Mouse (Mus musculus): ENCODE measurements around the gene Gnb3.
A peak's percentile ranks its signal among the peaks of the same experiment; 100 is the strongest.

Gene Gnb3

GRCm38 (mm10) chr6:124828868-124829798 lies 10.9 kb downstream of the Gnb3 start, which contains the start of the genes Usp5 and Cdca3:
Gene Usp5, minus strand, starts transcription at chr6:124829484.
Gene Cdca3, plus strand, starts transcription at chr6:124829547.
- TF ChIP-seq POU5F1 (IDR thresholded peaks at IDR 0.05; ENCODE audit: borderline replicate concordance, low read length) (no peak), CTCF (conservative IDR thresholded peaks at IDR 0.05; ENCODE audit: low read length) (no peak), NANOG (IDR thresholded peaks at IDR 0.05; ENCODE audit: borderline replicate concordance, low read length) (peak; percentile 41; the same call in 1 of the 2 replicates)
- Histone ChIP-seq H3K4me1 (replicated peaks; ENCODE audit: low read depth, low read length) (peaks cover 55% of the 10 kb centered on the region), H3K27me3 (ENCODE audit: insufficient read depth, low read length) (no peaks in the 10 kb centered on the region), H3K9me3 (ENCODE audit: low read length) (no peaks in the 10 kb centered on the region), H3K36me3 (ENCODE audit: insufficient read depth, low read length) (peaks cover 66% of the 10 kb centered on the region), H3K4me3 (replicated peaks; ENCODE audit: low read length) (peak within 1 kb of the TSS; percentile 98)

DNA sequence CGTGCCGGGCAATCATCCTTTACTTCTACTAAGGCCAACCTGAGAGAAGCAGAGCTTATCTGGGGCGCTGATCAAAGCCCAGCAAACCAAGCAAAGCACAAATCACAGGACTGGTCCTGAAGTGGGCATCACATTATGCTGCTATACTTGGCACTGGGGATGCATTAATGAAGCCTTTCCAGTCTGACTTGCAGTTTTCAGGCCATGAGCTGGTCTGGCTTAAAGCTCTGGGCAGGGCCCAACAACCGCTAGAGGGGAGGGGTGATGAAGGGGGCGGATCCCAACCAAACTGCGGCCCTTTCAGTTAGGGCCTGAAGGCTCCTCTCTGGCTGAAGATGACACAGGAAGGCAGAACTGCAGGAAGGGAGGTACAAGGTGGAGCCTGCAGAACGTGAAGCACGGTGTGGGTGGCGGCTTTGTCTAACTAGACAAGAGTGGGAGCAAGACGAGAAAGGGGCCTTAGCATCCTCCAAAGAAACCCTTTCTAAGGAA lies 11.9 kb downstream of the Gnb3 start:
- no peak for TF ChIP-seq NANOG (IDR thresholded peaks at IDR 0.05; ENCODE audit: borderline replicate concordance, low read length)
- TF ChIP-seq CTCF (conservative IDR thresholded peaks at IDR 0.05; ENCODE audit: low read length), result no peak
- no peak for TF ChIP-seq POU5F1 (IDR thresholded peaks at IDR 0.05; ENCODE audit: borderline replicate concordance, low read length)
- Histone ChIP-seq H3K9me3 (ENCODE audit: low read length) (no peaks in the 10 kb centered on the region), H3K27me3 (ENCODE audit: insufficient read depth, low read length) (no peaks in the 10 kb centered on the region), H3K4me3 (replicated peaks; ENCODE audit: low read length) (peak overlapping the region; percentile 98), H3K36me3 (ENCODE audit: insufficient read depth, low read length) (peaks cover 66% of the 10 kb centered on the region), H3K4me1 (replicated peaks; ENCODE audit: low read depth, low read length) (peaks cover 47% of the 10 kb centered on the region)

GRCm38 (mm10) chr6:124822049-124822448 lies 18.0 kb downstream of the Gnb3 start:
- H3K4me3 ChIP-seq (replicated peaks; ENCODE audit: low read length), result no peak overlapping the region
- H3K36me3 ChIP-seq (ENCODE audit: insufficient read depth, low read length), result peaks cover 100% of the 10 kb centered on the region
- no peaks in the 10 kb centered on the region for H3K27me3 ChIP-seq (ENCODE audit: insufficient read depth, low read length)
- peaks cover 21% of the 10 kb centered on the region for H3K4me1 ChIP-seq (replicated peaks; ENCODE audit: low read depth, low read length)
- no peaks in the 10 kb centered on the region for H3K9me3 ChIP-seq (ENCODE audit: low read length)
- TF ChIP-seq POU5F1 (IDR thresholded peaks at IDR 0.05; ENCODE audit: borderline replicate concordance, low read length) (no peak), NANOG (IDR thresholded peaks at IDR 0.05; ENCODE audit: borderline replicate concordance, low read length) (no peak), CTCF (conservative IDR thresholded peaks at IDR 0.05; ENCODE audit: low read length) (no peak)

- Histone ChIP-seq H3K4me3 (replicated peaks; ENCODE audit: low read length) (no peak overlapping the region), H3K9me3 (ENCODE audit: low read length) (no peaks in the 10 kb centered on the region), H3K36me3 (ENCODE audit: insufficient read depth, low read length) (peaks cover 100% of the 10 kb centered on the region), H3K4me1 (replicated peaks; ENCODE audit: low read depth, low read length) (peaks cover 16% of the 10 kb centered on the region), H3K27me3 (ENCODE audit: insufficient read depth, low read length) (no peaks in the 10 kb centered on the region)
- TF ChIP-seq NANOG (IDR thresholded peaks at IDR 0.05; ENCODE audit: borderline replicate concordance, low read length) (no peak), POU5F1 (IDR thresholded peaks at IDR 0.05; ENCODE audit: borderline replicate concordance, low read length) (no peak), CTCF (conservative IDR thresholded peaks at IDR 0.05; ENCODE audit: low read length) (no peak)
Measured at GRCm38 (mm10) chr6:124820891-124821290, 19.2 kb downstream of the Gnb3 start.

DNA sequence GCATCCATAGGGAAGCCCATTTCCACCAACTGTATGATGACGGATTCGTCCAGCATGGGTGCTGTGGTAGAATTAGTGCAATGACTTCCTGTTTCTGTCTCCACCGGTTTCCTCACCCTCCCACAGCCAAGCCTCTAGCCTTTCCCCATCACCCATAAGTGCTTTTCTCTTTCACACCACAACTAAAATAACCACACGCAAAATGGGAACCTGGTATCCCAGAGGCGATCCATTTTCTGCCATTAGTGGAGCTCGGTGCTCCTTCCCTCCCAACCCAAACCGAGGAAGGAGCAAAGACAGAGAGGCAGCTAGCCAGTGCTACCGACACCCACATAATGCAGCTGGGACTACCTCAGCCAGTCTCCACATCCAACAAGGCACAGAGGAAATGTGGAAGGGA lies 22.1 kb downstream of the Gnb3 start:
- Histone ChIP-seq H3K27me3 (ENCODE audit: insufficient read depth, low read length) (no peaks in the 10 kb centered on the region), H3K4me1 (replicated peaks; ENCODE audit: low read depth, low read length) (peaks cover 33% of the 10 kb centered on the region), H3K36me3 (ENCODE audit: insufficient read depth, low read length) (peaks cover 85% of the 10 kb centered on the region), H3K9me3 (ENCODE audit: low read length) (no peaks in the 10 kb centered on the region), H3K4me3 (replicated peaks; ENCODE audit: low read length) (no peak overlapping the region)
- no peak for TF ChIP-seq NANOG (IDR thresholded peaks at IDR 0.05; ENCODE audit: borderline replicate concordance, low read length)
- TF ChIP-seq POU5F1 (IDR thresholded peaks at IDR 0.05; ENCODE audit: borderline replicate concordance, low read length), result no peak
- no peak for TF ChIP-seq CTCF (conservative IDR thresholded peaks at IDR 0.05; ENCODE audit: low read length)

DNA sequence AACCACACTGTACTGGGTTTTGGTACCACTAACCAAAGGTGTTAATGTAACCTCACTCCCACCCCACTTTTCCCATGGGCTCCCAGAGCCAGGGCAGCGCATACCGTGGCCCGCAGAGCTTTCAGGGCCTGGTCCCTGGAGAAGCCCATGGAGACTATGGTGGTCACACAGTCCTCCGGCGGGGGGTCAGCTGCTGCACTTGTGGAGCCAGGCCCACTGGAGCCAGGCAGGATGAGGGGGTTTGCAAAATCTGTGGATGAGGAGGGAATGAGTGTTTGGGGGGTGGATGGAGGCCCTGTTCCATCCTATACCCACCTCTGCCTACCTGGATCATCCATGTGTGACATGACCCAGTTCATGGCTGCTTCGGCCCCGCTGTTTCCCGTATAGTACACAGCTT lies 22.5 kb downstream of the Gnb3 start:
- Histone ChIP-seq H3K4me1 (replicated peaks; ENCODE audit: low read depth, low read length) (peaks cover 37% of the 10 kb centered on the region), H3K4me3 (replicated peaks; ENCODE audit: low read length) (no peak overlapping the region), H3K9me3 (ENCODE audit: low read length) (no peaks in the 10 kb centered on the region), H3K36me3 (ENCODE audit: insufficient read depth, low read length) (peaks cover 85% of the 10 kb centered on the region), H3K27me3 (ENCODE audit: insufficient read depth, low read length) (no peaks in the 10 kb centered on the region)
- no peak for TF ChIP-seq NANOG (IDR thresholded peaks at IDR 0.05; ENCODE audit: borderline replicate concordance, low read length)
- TF ChIP-seq POU5F1 (IDR thresholded peaks at IDR 0.05; ENCODE audit: borderline replicate concordance, low read length), result no peak
- TF ChIP-seq CTCF (conservative IDR thresholded peaks at IDR 0.05; ENCODE audit: low read length), result no peak

DNA sequence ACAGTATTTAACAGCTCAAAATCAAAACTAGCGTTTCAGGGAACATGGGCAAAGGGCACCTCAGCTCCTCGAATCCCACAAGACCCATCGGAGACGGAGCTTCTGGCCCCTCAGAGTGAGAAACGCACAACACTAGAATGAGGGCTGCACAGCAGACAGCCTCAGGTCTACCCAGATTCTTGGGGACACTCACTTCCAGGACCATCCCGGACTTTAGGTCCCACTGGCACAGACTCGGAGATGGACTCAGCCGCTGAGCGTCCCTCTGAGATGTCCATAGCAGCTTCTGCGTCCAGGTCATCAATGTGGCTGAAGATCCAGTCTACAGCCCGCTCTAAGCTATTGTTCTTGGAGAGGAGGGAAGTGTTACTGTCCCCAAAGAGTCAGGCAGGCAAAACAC lies 22.9 kb downstream of the Gnb3 start:
- H3K4me3 ChIP-seq (replicated peaks; ENCODE audit: low read length), result no peak overlapping the region
- H3K36me3 ChIP-seq (ENCODE audit: insufficient read depth, low read length), result peaks cover 85% of the 10 kb centered on the region
- TF ChIP-seq CTCF (conservative IDR thresholded peaks at IDR 0.05; ENCODE audit: low read length) (no peak), POU5F1 (IDR thresholded peaks at IDR 0.05; ENCODE audit: borderline replicate concordance, low read length) (no peak), NANOG (IDR thresholded peaks at IDR 0.05; ENCODE audit: borderline replicate concordance, low read length) (no peak)

GRCm38 (mm10) chr6:124816611-124817010 lies 23.5 kb downstream of the Gnb3 start:
- no peak for TF ChIP-seq POU5F1 (IDR thresholded peaks at IDR 0.05; ENCODE audit: borderline replicate concordance, low read length)
- no peak for TF ChIP-seq NANOG (IDR thresholded peaks at IDR 0.05; ENCODE audit: borderline replicate concordance, low read length)
- TF ChIP-seq CTCF (conservative IDR thresholded peaks at IDR 0.05; ENCODE audit: low read length), result no peak

More for the DNA sequence above, 22.9 kb downstream of the Gnb3 start:
- H3K9me3 ChIP-seq (ENCODE audit: low read length), result no peaks in the 10 kb centered on the region
- peaks cover 42% of the 10 kb centered on the region for H3K4me1 ChIP-seq (replicated peaks; ENCODE audit: low read depth, low read length)
- no peaks in the 10 kb centered on the region for H3K27me3 ChIP-seq (ENCODE audit: insufficient read depth, low read length)

More at GRCm38 (mm10) chr6:124816611-124817010, 23.5 kb downstream of the Gnb3 start:
- no peaks in the 10 kb centered on the region for H3K27me3 ChIP-seq (ENCODE audit: insufficient read depth, low read length)
- H3K9me3 ChIP-seq (ENCODE audit: low read length), result no peaks in the 10 kb centered on the region
- no peak overlapping the region for H3K4me3 ChIP-seq (replicated peaks; ENCODE audit: low read length)
- H3K36me3 ChIP-seq (ENCODE audit: insufficient read depth, low read length), result peaks cover 85% of the 10 kb centered on the region
- peaks cover 47% of the 10 kb centered on the region for H3K4me1 ChIP-seq (replicated peaks; ENCODE audit: low read depth, low read length)

Data from E14TG2a.4 (cell line).